Mouse (Mus musculus) MEL (cell line): ENCODE measurements around the gene Gm20481.
A peak's percentile ranks its signal among the peaks of the same experiment; 100 is the strongest.

Experiments
- GATA1 ChIP-seq: IDR thresholded peaks from 2 replicates; pipeline ENCODE4 v1.6.1; 2011; ENCODE audit warnings: low read depth, low read length, improper control_type of control experiment
- MXI1 ChIP-seq: IDR thresholded peaks from 2 replicates; pipeline ENCODE4 v1.6.1; 2011; ENCODE audit warnings: mild to moderate bottlenecking, low read depth, low read length, improper control_type of control experiment

- TF ChIP-seq GATA1 (no peak), MXI1 (0 out of 2 replicates have a peak, but pooled peaks have one; percentile 33)
These were observed 37.4 kb upstream of the Gm20481 start for GRCm38 (mm10) chr17:34932287-34932686.
